Mouse (Mus musculus): ENCODE data around the gene Pitpnm1. TPM values are rescaled to one million over a fixed set of nuclear protein-coding genes. Genes with fewer than 3 reads are reported as not detected.
"Not testable (repeated sequence)": the region's sequence is repeated elsewhere in the genome, so short reads cannot be mapped to it uniquely, and the experiment has no call there.

Gene Pitpnm1
- 1 to 10 TPM; 2.8 to 5.7 TPM for total RNA-seq (2021)
- long read RNA-seq, experiment 1, full-length matches to known transcripts, result 1 of 2 reads
- long read RNA-seq, experiment 1, partial matches to known transcripts, result 1 of 2 reads
- long read RNA-seq, experiment 1, other reads (novel, unspliced or antisense), result 0 of 2 reads
- long read RNA-seq, experiment 2, partial matches to known transcripts, result 0 of 1 reads
- long read RNA-seq, experiment 2, other reads (novel, unspliced or antisense), result 1 of 1 reads

- peak; percentile 80 for DNase-seq
These were observed at the start of gene Pitpnm1 for GRCm38 (mm10) chr19:4099837-4100717. TSS of gene Pitpnm1 (plus strand) at chr19:4099998.

- no peak for DNase-seq
These were observed 48.8 kb upstream of the Pitpnm1 start for GRCm38 (mm10) chr19:4051016-4051415.

GRCm38 (mm10) chr19:4051741-4052515 lies 47.9 kb upstream of the Pitpnm1 start:
- peak; percentile 30 for DNase-seq

GRCm38 (mm10) chr19:4052516-4053030 lies 47.2 kb upstream of the Pitpnm1 start:
- DNase-seq, result no peak

- no peak for DNase-seq
These were observed 45.2 kb upstream of the Pitpnm1 start for GRCm38 (mm10) chr19:4054613-4055012.

- no peak for DNase-seq
These were observed 44.4 kb upstream of the Pitpnm1 start for GRCm38 (mm10) chr19:4055216-4055946.

GRCm38 (mm10) chr19:4055947-4056693 lies 43.7 kb upstream of the Pitpnm1 start:
- DNase-seq, result no peak

- no peak for DNase-seq
These were observed 43.1 kb upstream of the Pitpnm1 start for GRCm38 (mm10) chr19:4056727-4057126.

- DNase-seq, result no peak
These were observed 42.4 kb upstream of the Pitpnm1 start for GRCm38 (mm10) chr19:4057389-4057788.

GRCm38 (mm10) chr19:4057962-4058361 lies 41.8 kb upstream of the Pitpnm1 start:
- no peak for DNase-seq

- DNase-seq, result no peak
These were observed 41.2 kb upstream of the Pitpnm1 start for GRCm38 (mm10) chr19:4058581-4058980.

GRCm38 (mm10) chr19:4059069-4059740 lies 40.6 kb upstream of the Pitpnm1 start, which contains the start of gene Gstp3:
TSS of gene Gstp3 (minus strand) at chr19:4059569.
- no peak for DNase-seq

GRCm38 (mm10) chr19:4060044-4060898 lies 39.5 kb upstream of the Pitpnm1 start:
- not testable (repeated sequence) for DNase-seq

- DNase-seq, result no peak
These were observed 38.8 kb upstream of the Pitpnm1 start for GRCm38 (mm10) chr19:4060899-4061465.

GRCm38 (mm10) chr19:4063357-4063756 lies 36.4 kb upstream of the Pitpnm1 start:
- DNase-seq, result not testable (repeated sequence)

GRCm38 (mm10) chr19:4064501-4064900 lies 35.3 kb upstream of the Pitpnm1 start:
- DNase-seq, result not testable (repeated sequence)

- DNase-seq, result no peak
These were observed 33.5 kb upstream of the Pitpnm1 start for GRCm38 (mm10) chr19:4066280-4066679.

- no peak for DNase-seq
These were observed 32.9 kb upstream of the Pitpnm1 start for GRCm38 (mm10) chr19:4066877-4067276.

- not testable (repeated sequence) for DNase-seq
These were observed 31.6 kb upstream of the Pitpnm1 start for GRCm38 (mm10) chr19:4068242-4068641.
